Comparison of ENCODE assay signal across 10 mouse cellular contexts in genomic region chr19:14123348-14124113, GRCm38 (mm10).
DNase-seq lines count a peak whose midpoint lies in the region; ATAC-seq lines count a peak whose summit lies in the region.
"Had no signal": no experiment of that assay in that cellular context is flagged by ENCODE, and none has a peak within 500 bp of the region (broad histone marks: within the 10 kb centered on the region; RNA-seq: fewer than 3 reads in every experiment).

No protein-coding gene starts in this region.

- H3K27ac ChIP-seq in heart, embryonic 10.5 days = no peak overlapping the region
- H3K27ac ChIP-seq in embryonic facial prominence, embryonic 13.5 days = no peak overlapping the region
- 0 out of 2 replicates have a peak overlapping the region, but pooled peaks have one; percentile 2 for H3K27ac ChIP-seq in midbrain, embryonic 15.5 days

- WGBS in heart, embryonic 10.5 days = 13% methylated on average over 8 of the region's 8 CpGs
- WGBS in embryonic facial prominence, embryonic 13.5 days = 9% methylated on average over 8 of the region's 8 CpGs
- 6% methylated on average over 8 of the region's 8 CpGs for WGBS in midbrain, embryonic 15.5 days

- no peaks in the 10 kb centered on the region for H3K9me3 ChIP-seq in heart, embryonic 10.5 days
- no peaks in the 10 kb centered on the region for H3K9me3 ChIP-seq in embryonic facial prominence, embryonic 13.5 days
- no peaks in the 10 kb centered on the region for H3K9me3 ChIP-seq in midbrain, embryonic 15.5 days
- H3K9me3 ChIP-seq: heart, embryonic 12.5 days had no signal

- H3K36me3 ChIP-seq in heart, embryonic 10.5 days = no peaks in the 10 kb centered on the region
- no peaks in the 10 kb centered on the region for H3K36me3 ChIP-seq in embryonic facial prominence, embryonic 13.5 days
- H3K36me3 ChIP-seq in midbrain, embryonic 15.5 days (replicated peaks) = no peaks in the 10 kb centered on the region
- H3K36me3 ChIP-seq: heart, embryonic 12.5 days had no signal

- H3K27me3 ChIP-seq in heart, embryonic 10.5 days (ENCODE audit: insufficient read depth, poor library complexity, severe bottlenecking) = peaks cover 11% of the 10 kb centered on the region
- peaks cover 15% of the 10 kb centered on the region; the same call in 1 of the 2 replicates for H3K27me3 ChIP-seq in embryonic facial prominence, embryonic 13.5 days
- peaks cover 48% of the 10 kb centered on the region for H3K27me3 ChIP-seq in midbrain, embryonic 15.5 days (replicated peaks)

- intact Hi-C loops in heart, postnatal 14 days (cut with DNase I) = no loop called here

- no peak for DNase-seq in heart, embryonic 10.5 days (ENCODE audit: low spot score)
- no peak for DNase-seq in heart, postnatal 14 days
- peak; percentile 8 for DNase-seq in kidney, postnatal 10 days
- no peak for DNase-seq in B cell, adult 2 months
- DNase-seq: lung, postnatal 14 days had no signal

- H3K4me1 ChIP-seq in heart, embryonic 10.5 days = 0 out of 2 replicates have a peak, but pooled peaks cover 7% of the 10 kb centered on the region
- peaks cover 17% of the 10 kb centered on the region for H3K4me1 ChIP-seq in embryonic facial prominence, embryonic 13.5 days
- peaks cover 22% of the 10 kb centered on the region for H3K4me1 ChIP-seq in midbrain, embryonic 15.5 days

- H3K4me3 ChIP-seq in heart, embryonic 10.5 days = peak overlapping the region; percentile 24
- H3K4me3 ChIP-seq in embryonic facial prominence, embryonic 13.5 days = no peak overlapping the region
- H3K4me3 ChIP-seq in midbrain, embryonic 15.5 days = no peak overlapping the region
- H3K4me3 ChIP-seq: heart, embryonic 12.5 days had no signal

- no peak for ATAC-seq in embryonic facial prominence, embryonic 13.5 days (ENCODE audit: insufficient number of reproducible peaks, insufficient read depth, low FRiP score, low TSS enrichment, low read depth)
- ATAC-seq in midbrain, embryonic 15.5 days (replicated peaks) = peak; percentile 94
- ATAC-seq in megakaryocyte-erythroid progenitor cell, adult 5-6 weeks (replicated peaks; ENCODE audit: low FRiP score, low TSS enrichment, poor library complexity, severe bottlenecking) = no peak
- ATAC-seq in activated CD4-positive, CD25-positive, alpha-beta regulatory T cell, adult 4 months = no peak

- H3K4me2 ChIP-seq in embryonic facial prominence, embryonic 13.5 days = 0 out of 2 replicates have a peak overlapping the region, but pooled peaks have one; percentile 17
- peak overlapping the region; percentile 17 for H3K4me2 ChIP-seq in midbrain, embryonic 15.5 days
- H3K4me2 ChIP-seq: heart, embryonic 12.5 days had no signal

- H3K9ac ChIP-seq in embryonic facial prominence, embryonic 13.5 days = no peak overlapping the region
- no peak overlapping the region for H3K9ac ChIP-seq in midbrain, embryonic 15.5 days
- H3K9ac ChIP-seq: heart, embryonic 12.5 days had no signal
